In the genomic region with DNA sequence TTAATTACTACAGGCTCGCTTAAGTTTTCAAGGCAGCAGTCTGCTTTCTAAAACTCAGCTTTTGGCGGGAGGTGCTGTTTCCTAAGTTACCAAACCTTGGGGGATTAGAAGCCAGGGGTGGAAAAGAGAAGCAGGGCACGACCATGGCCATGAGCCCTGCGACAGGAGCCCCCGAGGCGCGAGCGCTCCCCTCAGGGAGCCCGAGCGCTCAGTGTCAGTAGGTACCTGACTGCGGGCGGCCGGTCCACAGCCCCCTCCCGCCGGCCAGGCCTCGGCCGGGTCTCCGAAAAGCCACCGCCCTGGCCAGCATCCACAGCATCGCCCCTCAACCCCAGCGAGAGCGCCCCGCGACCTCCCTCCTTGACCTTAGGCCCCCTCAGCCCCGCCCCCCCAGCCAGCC, we compare ENCODE assay signal across 8 mouse cellular contexts. TPM values are rescaled to one million over a fixed set of nuclear protein-coding genes. Genes with fewer than 3 reads are reported as not detected.
DNase-seq lines count a peak whose midpoint lies in the region; ATAC-seq and TF ChIP-seq lines count a peak whose summit lies in the region.

No protein-coding gene starts in this region.

- TF ChIP-seq CTCF in layer of hippocampus, adult 2 months (conservative IDR thresholded peaks at IDR 0.05), result no peak
- TF ChIP-seq CTCF in G1E (IDR thresholded peaks at IDR 0.05; ENCODE audit: low read depth, low read length), result no peak

- WGBS in embryonic facial prominence, embryonic 15.5 days, result under 1% methylated on average over 19 of the region's 25 CpGs
- WGBS in large intestine, adult 2 months, result 1% methylated on average over 21 of the region's 25 CpGs
- under 1% methylated on average over 13 of the region's 25 CpGs for WGBS in neural tube, embryonic 13.5 days

- peak overlapping the region; percentile 83 for H3K27ac ChIP-seq in layer of hippocampus, adult 2 months
- H3K27ac ChIP-seq in embryonic facial prominence, embryonic 15.5 days (replicated peaks), result peak overlapping the region; percentile 83
- peak overlapping the region; percentile 74 for H3K27ac ChIP-seq in neural tube, embryonic 13.5 days (replicated peaks)

- H3K9ac ChIP-seq in embryonic facial prominence, embryonic 15.5 days, result peak overlapping the region; percentile 59
- H3K9ac ChIP-seq in neural tube, embryonic 13.5 days, result peak overlapping the region; percentile 76

- H3K36me3 ChIP-seq in G1E (replicated peaks), result peaks cover 8% of the 10 kb centered on the region
- H3K36me3 ChIP-seq in embryonic facial prominence, embryonic 15.5 days, result peaks cover 4% of the 10 kb centered on the region; the same call in 1 of the 2 replicates
- no peaks in the 10 kb centered on the region for H3K36me3 ChIP-seq in neural tube, embryonic 13.5 days

- no peaks in the 10 kb centered on the region for H3K27me3 ChIP-seq in G1E (ENCODE audit: insufficient read depth, low read length)
- H3K27me3 ChIP-seq in embryonic facial prominence, embryonic 15.5 days, result no peaks in the 10 kb centered on the region
- no peaks in the 10 kb centered on the region for H3K27me3 ChIP-seq in neural tube, embryonic 13.5 days

- DNase-seq in layer of hippocampus, adult 2 months (ENCODE audit: low spot score in 2 of 2), result no peak
- DNase-seq in layer of hippocampus, postnatal 14 days (ENCODE audit: low spot score in 2 of 2), result no peak
- DNase-seq in G1E (ENCODE audit: low spot score), result no peak
- peak; percentile 28 for DNase-seq in large intestine, adult 2 months (ENCODE audit: low read depth, low spot score)
- DNase-seq in gastrocnemius, postnatal 10 days, result no peak
- DNase-seq in right cerebral cortex, postnatal 10 days (ENCODE audit: low spot score in 2 of 2), result no peak

- no peaks in the 10 kb centered on the region for H3K9me3 ChIP-seq in G1E (replicated peaks)
- H3K9me3 ChIP-seq in embryonic facial prominence, embryonic 15.5 days (replicated peaks), result no peaks in the 10 kb centered on the region
- no peaks in the 10 kb centered on the region for H3K9me3 ChIP-seq in neural tube, embryonic 13.5 days

- no peak for ATAC-seq in G1E (ENCODE audit: extremely low read depth, insufficient number of reproducible peaks, low FRiP score, poor library complexity, severe bottlenecking)
- ATAC-seq in embryonic facial prominence, embryonic 15.5 days (ENCODE audit: insufficient number of reproducible peaks, low FRiP score, low TSS enrichment, low read depth), result peak; percentile 83
- peak; percentile 89 for ATAC-seq in neural tube, embryonic 13.5 days (ENCODE audit: low read depth)

- H3K4me3 ChIP-seq in layer of hippocampus, adult 2 months, result peak overlapping the region; percentile 86
- peak overlapping the region; percentile 82 for H3K4me3 ChIP-seq in G1E (ENCODE audit: low read depth, low read length)
- peak overlapping the region; percentile 84 for H3K4me3 ChIP-seq in embryonic facial prominence, embryonic 15.5 days (replicated peaks)
- peak overlapping the region; percentile 83 for H3K4me3 ChIP-seq in neural tube, embryonic 13.5 days

- H3K4me2 ChIP-seq in embryonic facial prominence, embryonic 15.5 days (replicated peaks), result peak overlapping the region; percentile 62
- peak overlapping the region; percentile 64 for H3K4me2 ChIP-seq in neural tube, embryonic 13.5 days

- H3K4me1 ChIP-seq in G1E (ENCODE audit: insufficient read depth, low read depth, low read length), result peaks cover 16% of the 10 kb centered on the region
- 0 out of 2 replicates have a peak, but pooled peaks cover 5% of the 10 kb centered on the region for H3K4me1 ChIP-seq in embryonic facial prominence, embryonic 15.5 days
- peaks cover 18% of the 10 kb centered on the region for H3K4me1 ChIP-seq in neural tube, embryonic 13.5 days (replicated peaks)

RNA-seq across cellular contexts. Expression of a gene that starts 0.6 kb away (rescaled TPM):
- 10 to 100 TPM; 17.1 to 18.5 TPM for total RNA-seq in layer of hippocampus, adult 2 months (2021)
- 10 to 100 TPM; 18.4 to 19.5 TPM for total RNA-seq in layer of hippocampus, postnatal 14 days (2021)
- total RNA-seq in G1E (2014; fragmentation: Nextera tagmentation) (57.1 and 74.6 TPM in 2 replicates), G1E (2017) (55.8 and 65.7 TPM in 2 replicates)
- polyA plus RNA-seq in G1E (2012), result 40.9 and 55.7 TPM in 2 replicates
- 41.8 and 49.4 TPM in 2 replicates for polyA plus RNA-seq in embryonic facial prominence, embryonic 15.5 days (2015; fragmentation: Nextera tagmentation; extraction: Ambion mirVana)
- polyA plus RNA-seq in large intestine, adult 2 months (2012; rRNA removed), result 4.7 and 6.8 TPM in 2 replicates
- polyA plus RNA-seq in neural tube, embryonic 13.5 days (2015; fragmentation: Nextera tagmentation; extraction: Ambion mirVana), result 41.7 and 46.2 TPM in 2 replicates
- total RNA-seq in gastrocnemius, postnatal 10 days (2021), result 10 to 100 TPM in 1 of 2 experiments, 1 to 10 TPM in 1; 8.0 to 15.0 TPM

RNA-seq across cellular contexts. Expression of a gene that starts 0.9 kb away (rescaled TPM):
- total RNA-seq in layer of hippocampus, adult 2 months (2021), result 1 to 10 TPM; 2.1 to 3.3 TPM
- total RNA-seq in layer of hippocampus, postnatal 14 days (2021), result 1 to 10 TPM; 1.5 to 2.5 TPM
- total RNA-seq in G1E (2014; fragmentation: Nextera tagmentation) (1.1 and 5.1 TPM in 2 replicates), G1E (2017) (3.5 and 4.8 TPM in 2 replicates)
- polyA plus RNA-seq in G1E (2012), result 1.8 and 2.2 TPM in 2 replicates
- polyA plus RNA-seq in embryonic facial prominence, embryonic 15.5 days (2015; fragmentation: Nextera tagmentation; extraction: Ambion mirVana), result 4.0 and 5.1 TPM in 2 replicates
- polyA plus RNA-seq in large intestine, adult 2 months (2012; rRNA removed), result 1.1 and 1.4 TPM in 2 replicates
- polyA plus RNA-seq in neural tube, embryonic 13.5 days (2015; fragmentation: Nextera tagmentation; extraction: Ambion mirVana), result 3.2 and 4.9 TPM in 2 replicates
- 1 to 10 TPM in 1 of 2 experiments, under 1 TPM in 1; 0.82 to 1.1 TPM for total RNA-seq in gastrocnemius, postnatal 10 days (2021)
